ENCODE assay signal across 21 mouse cellular contexts in the genomic region with DNA sequence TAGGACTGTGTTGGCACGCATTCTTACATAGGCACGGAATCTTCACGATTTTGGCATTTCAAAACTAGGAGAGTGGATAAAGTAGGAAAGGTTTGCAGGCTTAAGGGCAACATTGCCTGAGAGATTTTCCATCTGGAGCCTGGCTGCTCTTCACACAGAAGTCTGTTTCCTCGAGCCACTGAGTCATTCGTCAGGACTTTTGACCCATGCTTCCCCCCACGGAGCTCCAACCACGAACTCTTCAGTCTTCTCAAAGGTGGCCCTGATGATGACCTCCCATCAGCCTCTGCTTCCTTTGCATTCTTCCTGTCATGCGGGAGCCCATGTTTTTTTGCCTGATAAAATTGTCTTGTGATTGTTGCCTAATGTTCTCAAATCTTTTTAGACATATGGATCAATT.
"Had no signal": no experiment of that assay in that cellular context is flagged by ENCODE, and none has a peak within 500 bp of the region (broad histone marks: within the 10 kb centered on the region; RNA-seq: fewer than 3 reads in every experiment).

No protein-coding gene starts in this region.

- H3K4me1 ChIP-seq: limb, embryonic 12.5 days; limb, embryonic 15.5 days; lung, embryonic 15.5 days; neural tube, embryonic 12.5 days; neural tube, embryonic 15.5 days; stomach, embryonic 15.5 days had no signal

- H3K9me3 ChIP-seq: limb, embryonic 12.5 days; limb, embryonic 15.5 days; lung, embryonic 15.5 days; neural tube, embryonic 12.5 days; neural tube, embryonic 15.5 days; stomach, embryonic 15.5 days had no signal

- H3K9ac ChIP-seq: limb, embryonic 12.5 days; limb, embryonic 15.5 days; liver, embryonic 14.5 days; liver, postnatal 0 days; lung, embryonic 15.5 days; neural tube, embryonic 12.5 days; neural tube, embryonic 15.5 days; stomach, embryonic 15.5 days had no signal

- H3K4me2 ChIP-seq: limb, embryonic 12.5 days; limb, embryonic 15.5 days; liver, embryonic 11.5 days; lung, embryonic 15.5 days; midbrain, embryonic 11.5 days; neural tube, embryonic 12.5 days; neural tube, embryonic 15.5 days; stomach, embryonic 15.5 days had no signal

- DNase-seq: kidney, postnatal 25 days; left cerebral cortex, postnatal 4 days; liver, postnatal 0 days; lung, postnatal 10 days; lung, postnatal 4 days; midbrain, embryonic 14.5 days; right cerebral cortex, adult 18-20 months; right cerebral cortex, postnatal 14 days; right cerebral cortex, postnatal 4 days; thymus, adult 18-20 months; thymus, postnatal 36 days had no signal

- H3K27ac ChIP-seq: kidney, postnatal 0 days; limb, embryonic 12.5 days; limb, embryonic 15.5 days; liver, embryonic 14.5 days; lung, embryonic 15.5 days; neural tube, embryonic 12.5 days; neural tube, embryonic 15.5 days; stomach, embryonic 15.5 days had no signal

- H3K4me3 ChIP-seq: limb, embryonic 12.5 days; limb, embryonic 15.5 days; lung, embryonic 15.5 days; neural tube, embryonic 12.5 days; neural tube, embryonic 15.5 days; stomach, embryonic 15.5 days had no signal

- H3K36me3 ChIP-seq: limb, embryonic 12.5 days; limb, embryonic 15.5 days; lung, embryonic 15.5 days; neural tube, embryonic 12.5 days; neural tube, embryonic 15.5 days; stomach, embryonic 15.5 days had no signal

- H3K27me3 ChIP-seq: limb, embryonic 12.5 days; limb, embryonic 15.5 days; lung, embryonic 15.5 days; neural tube, embryonic 12.5 days; neural tube, embryonic 15.5 days; stomach, embryonic 15.5 days had no signal

- ATAC-seq: liver, postnatal 0 days had no signal
